Mouse (Mus musculus) gonadal fat pad, adult 2 months (tissue): ENCODE results near the gene Isoc2a. TPM values are rescaled to one million over a fixed set of nuclear protein-coding genes. Genes with fewer than 3 reads are reported as not detected.
"Not testable (repeated sequence)": the region's sequence is repeated elsewhere in the genome, so short reads cannot be mapped to it uniquely, and the experiment has no call there.

Experiments used
- DNase-seq: peaks from one replicate; pipeline ENCODE4 v3.0.0-alpha.2; 2012; ENCODE audit warnings: low read depth
- polyA plus RNA-seq: library from polyadenylated mRNA; depleted of rRNA; stranded (reverse); fragments of >200 nt; gene quantifications from 2 replicates; pipeline ENCODE4 v1.2.3, GENCODE M21; 2012; rRNA removed

Isoc2a gene
- polyA plus RNA-seq: 26.4 and 35.4 TPM in 2 replicates

GRCm38 (mm10) chr7:4876753-4877221, at the start of gene Isoc2a:
Gene Isoc2a (plus strand): TSS chr7:4877153.
- no peak for DNase-seq

- DNase-seq: no peak
Observed at GRCm38 (mm10) chr7:4830476-4830875, 46.5 kb upstream of the Isoc2a start.

GRCm38 (mm10) chr7:4835631-4836327, 41.2 kb upstream of the Isoc2a start:
- no peak for DNase-seq

- DNase-seq: no peak
Observed at GRCm38 (mm10) chr7:4836351-4836792, 40.6 kb upstream of the Isoc2a start.

GRCm38 (mm10) chr7:4837639-4838038, 39.3 kb upstream of the Isoc2a start:
- no peak for DNase-seq

GRCm38 (mm10) chr7:4842077-4842476, 34.9 kb upstream of the Isoc2a start:
- no peak for DNase-seq

- no peak for DNase-seq
Observed at GRCm38 (mm10) chr7:4842634-4843131, 34.3 kb upstream of the Isoc2a start.

- no peak for DNase-seq
Observed at GRCm38 (mm10) chr7:4843604-4844244, 33.2 kb upstream of the Isoc2a start.

GRCm38 (mm10) chr7:4844245-4844916, 32.6 kb upstream of the Isoc2a start, which contains the start of gene Shisa7:
Gene Shisa7 (minus strand): TSS chr7:4844696.
- no peak for DNase-seq

GRCm38 (mm10) chr7:4844917-4845309, 32.0 kb upstream of the Isoc2a start:
- no peak for DNase-seq

GRCm38 (mm10) chr7:4849372-4849771, 27.6 kb upstream of the Isoc2a start:
- no peak for DNase-seq

GRCm38 (mm10) chr7:4850621-4851314, 26.2 kb upstream of the Isoc2a start:
- no peak for DNase-seq

GRCm38 (mm10) chr7:4851315-4851688, 25.7 kb upstream of the Isoc2a start:
- no peak for DNase-seq

GRCm38 (mm10) chr7:4853613-4854012, 23.3 kb upstream of the Isoc2a start:
- no peak for DNase-seq

GRCm38 (mm10) chr7:4856508-4856907, 20.4 kb upstream of the Isoc2a start:
- no peak for DNase-seq

- DNase-seq: no peak
Observed at GRCm38 (mm10) chr7:4857321-4857720, 19.6 kb upstream of the Isoc2a start.

GRCm38 (mm10) chr7:4859418-4859978, 17.5 kb upstream of the Isoc2a start:
- DNase-seq: no peak

- DNase-seq: not testable (repeated sequence)
Observed at GRCm38 (mm10) chr7:4860926-4861325, 16.0 kb upstream of the Isoc2a start.

GRCm38 (mm10) chr7:4863041-4863440, 13.9 kb upstream of the Isoc2a start:
- DNase-seq: no peak

GRCm38 (mm10) chr7:4863541-4864080, 13.3 kb upstream of the Isoc2a start:
- no peak for DNase-seq
